Mouse (Mus musculus): Measurements from ENCODE around the gene Nedd9. TPM values are rescaled to one million over a fixed set of nuclear protein-coding genes. Genes with fewer than 3 reads are reported as not detected.
A peak's percentile ranks its signal among the peaks of the same experiment; 100 is the strongest.
"Not testable (repeated sequence)": the region's sequence is repeated elsewhere in the genome, so short reads cannot be mapped to it uniquely, and the experiment has no call there.

Gene Nedd9
- polyA plus RNA-seq, 1 experiment from 2014 or later: 13.3 TPM

GRCm38 (mm10) chr13:41375696-41376095 lies 111.5 kb downstream of the Nedd9 start:
- Histone ChIP-seq H3K27ac (replicated peaks) (no peak overlapping the region), H3K4me1 (replicated peaks) (no peaks in the 10 kb centered on the region), H3K36me3 (no peaks in the 10 kb centered on the region), H3K4me2 (no peak overlapping the region), H3K4me3 (no peak overlapping the region), H3K27me3 (no peaks in the 10 kb centered on the region), H3K9ac (no peak overlapping the region), H3K9me3 (no peaks in the 10 kb centered on the region)
- 37% methylated on average over 6 of the region's 6 CpGs for WGBS
- no peak for ATAC-seq (ENCODE audit: low FRiP score, low read depth)

GRCm38 (mm10) chr13:41374886-41375285 lies 112.3 kb downstream of the Nedd9 start:
- Histone ChIP-seq H3K4me1 (replicated peaks) (no peaks in the 10 kb centered on the region), H3K4me2 (no peak overlapping the region), H3K9ac (no peak overlapping the region), H3K36me3 (no peaks in the 10 kb centered on the region), H3K4me3 (no peak overlapping the region), H3K27ac (replicated peaks) (no peak overlapping the region), H3K9me3 (no peaks in the 10 kb centered on the region), H3K27me3 (no peaks in the 10 kb centered on the region)
- 94% methylated on average over 1 of the region's 1 CpGs for WGBS
- no peak for ATAC-seq (ENCODE audit: low FRiP score, low read depth)

- H3K9me3 ChIP-seq: no peaks in the 10 kb centered on the region
- WGBS: 70% methylated on average over 8 of the region's 8 CpGs
- H3K4me2 ChIP-seq: no peak overlapping the region
- no peaks in the 10 kb centered on the region for H3K27me3 ChIP-seq
- H3K4me3 ChIP-seq: no peak overlapping the region
- H3K36me3 ChIP-seq: no peaks in the 10 kb centered on the region
- ATAC-seq (ENCODE audit: low FRiP score, low read depth): no peak
- no peak overlapping the region for H3K27ac ChIP-seq (replicated peaks)
- H3K9ac ChIP-seq: no peak overlapping the region
- no peaks in the 10 kb centered on the region for H3K4me1 ChIP-seq (replicated peaks)
Observed at GRCm38 (mm10) chr13:41372555-41373460, 114.4 kb downstream of the Nedd9 start.

GRCm38 (mm10) chr13:41371547-41371946 lies 115.6 kb downstream of the Nedd9 start:
- Histone ChIP-seq H3K4me3 (no peak overlapping the region), H3K27ac (replicated peaks) (no peak overlapping the region), H3K4me1 (replicated peaks) (no peaks in the 10 kb centered on the region), H3K36me3 (no peaks in the 10 kb centered on the region), H3K27me3 (no peaks in the 10 kb centered on the region), H3K4me2 (no peak overlapping the region), H3K9ac (no peak overlapping the region), H3K9me3 (no peaks in the 10 kb centered on the region)
- ATAC-seq (ENCODE audit: low FRiP score, low read depth): no peak
- 92% methylated on average over 3 of the region's 3 CpGs for WGBS

- H3K4me2 ChIP-seq: no peak overlapping the region
- no peaks in the 10 kb centered on the region for H3K27me3 ChIP-seq
- no peak for ATAC-seq (ENCODE audit: low FRiP score, low read depth)
- H3K36me3 ChIP-seq: no peaks in the 10 kb centered on the region
- WGBS: 88% methylated on average over 5 of the region's 5 CpGs
- H3K9ac ChIP-seq: no peak overlapping the region
- H3K4me1 ChIP-seq (replicated peaks): no peaks in the 10 kb centered on the region
- H3K9me3 ChIP-seq: no peaks in the 10 kb centered on the region
- no peak overlapping the region for H3K27ac ChIP-seq (replicated peaks)
- H3K4me3 ChIP-seq: no peak overlapping the region
Observed at GRCm38 (mm10) chr13:41368612-41369011, 118.5 kb downstream of the Nedd9 start.

- Histone ChIP-seq H3K4me3 (no peak overlapping the region), H3K36me3 (no peaks in the 10 kb centered on the region), H3K9ac (no peak overlapping the region), H3K4me1 (replicated peaks) (no peaks in the 10 kb centered on the region), H3K4me2 (no peak overlapping the region), H3K27ac (replicated peaks) (no peak overlapping the region), H3K9me3 (no peaks in the 10 kb centered on the region), H3K27me3 (no peaks in the 10 kb centered on the region)
- 84% methylated on average over 4 of the region's 4 CpGs for WGBS
- no peak for ATAC-seq (ENCODE audit: low FRiP score, low read depth)
Observed at GRCm38 (mm10) chr13:41367176-41367611, 120.0 kb downstream of the Nedd9 start.

- not testable (repeated sequence) for ATAC-seq (ENCODE audit: low FRiP score, low read depth); H3K4me3 ChIP-seq; H3K36me3 ChIP-seq; H3K27ac ChIP-seq (replicated peaks); H3K9ac ChIP-seq; H3K27me3 ChIP-seq; H3K9me3 ChIP-seq; H3K4me1 ChIP-seq (replicated peaks); H3K4me2 ChIP-seq
- 42% methylated on average over 1 of the region's 1 CpGs for WGBS
Observed at GRCm38 (mm10) chr13:41366609-41367008, 120.6 kb downstream of the Nedd9 start.

- no peaks in the 10 kb centered on the region for H3K27me3 ChIP-seq
- no peak overlapping the region for H3K27ac ChIP-seq (replicated peaks)
- no peak overlapping the region for H3K4me3 ChIP-seq
- H3K4me2 ChIP-seq: no peak overlapping the region
- 86% methylated on average over 9 of the region's 9 CpGs for WGBS
- no peak for ATAC-seq (ENCODE audit: low FRiP score, low read depth)
- H3K36me3 ChIP-seq: no peaks in the 10 kb centered on the region
- H3K4me1 ChIP-seq (replicated peaks): peaks cover 12% of the 10 kb centered on the region
- H3K9ac ChIP-seq: no peak overlapping the region
- H3K9me3 ChIP-seq: no peaks in the 10 kb centered on the region
Observed at GRCm38 (mm10) chr13:41364273-41364672, 122.9 kb downstream of the Nedd9 start.

GRCm38 (mm10) chr13:41362909-41363308 lies 124.3 kb downstream of the Nedd9 start:
- peaks cover 16% of the 10 kb centered on the region for H3K4me1 ChIP-seq (replicated peaks)
- no peaks in the 10 kb centered on the region for H3K36me3 ChIP-seq
- no peak overlapping the region for H3K4me3 ChIP-seq
- no peak for ATAC-seq (ENCODE audit: low FRiP score, low read depth)
- no peaks in the 10 kb centered on the region for H3K9me3 ChIP-seq
- no peak overlapping the region for H3K9ac ChIP-seq
- 54% methylated on average over 6 of the region's 6 CpGs for WGBS
- H3K27ac ChIP-seq (replicated peaks): no peak overlapping the region
- no peaks in the 10 kb centered on the region for H3K27me3 ChIP-seq
- H3K4me2 ChIP-seq: no peak overlapping the region

- Histone ChIP-seq H3K4me2 (peak overlapping the region; percentile 78), H3K27ac (replicated peaks) (no peak overlapping the region), H3K4me3 (no peak overlapping the region), H3K36me3 (no peaks in the 10 kb centered on the region), H3K27me3 (no peaks in the 10 kb centered on the region), H3K4me1 (replicated peaks) (peaks cover 37% of the 10 kb centered on the region), H3K9me3 (no peaks in the 10 kb centered on the region), H3K9ac (no peak overlapping the region)
- ATAC-seq (ENCODE audit: low FRiP score, low read depth): no peak
- WGBS: 24% methylated on average over 8 of the region's 8 CpGs
Observed at GRCm38 (mm10) chr13:41360272-41360815, 126.8 kb downstream of the Nedd9 start.

GRCm38 (mm10) chr13:41359330-41360215 lies 127.6 kb downstream of the Nedd9 start:
- 2% methylated on average over 16 of the region's 16 CpGs for WGBS
- no peaks in the 10 kb centered on the region for H3K27me3 ChIP-seq
- H3K9me3 ChIP-seq: no peaks in the 10 kb centered on the region
- peak overlapping the region; percentile 78 for H3K4me2 ChIP-seq
- H3K4me1 ChIP-seq (replicated peaks): peaks cover 40% of the 10 kb centered on the region
- H3K4me3 ChIP-seq: peak overlapping the region; percentile 74
- H3K9ac ChIP-seq: peak overlapping the region; percentile 21
- H3K27ac ChIP-seq (replicated peaks): peak overlapping the region; percentile 94
- no peak for ATAC-seq (ENCODE audit: low FRiP score, low read depth)
- no peaks in the 10 kb centered on the region for H3K36me3 ChIP-seq

All from hindbrain, embryonic 15.5 days (tissue).